Mouse (Mus musculus): ENCODE measurements around the gene Gm49394. TPM values are rescaled to one million over a fixed set of nuclear protein-coding genes. Genes with fewer than 3 reads are reported as not detected.

The Gm49394 gene
- total RNA-seq, 2 experiments from 2014 or later: not detected

DNA sequence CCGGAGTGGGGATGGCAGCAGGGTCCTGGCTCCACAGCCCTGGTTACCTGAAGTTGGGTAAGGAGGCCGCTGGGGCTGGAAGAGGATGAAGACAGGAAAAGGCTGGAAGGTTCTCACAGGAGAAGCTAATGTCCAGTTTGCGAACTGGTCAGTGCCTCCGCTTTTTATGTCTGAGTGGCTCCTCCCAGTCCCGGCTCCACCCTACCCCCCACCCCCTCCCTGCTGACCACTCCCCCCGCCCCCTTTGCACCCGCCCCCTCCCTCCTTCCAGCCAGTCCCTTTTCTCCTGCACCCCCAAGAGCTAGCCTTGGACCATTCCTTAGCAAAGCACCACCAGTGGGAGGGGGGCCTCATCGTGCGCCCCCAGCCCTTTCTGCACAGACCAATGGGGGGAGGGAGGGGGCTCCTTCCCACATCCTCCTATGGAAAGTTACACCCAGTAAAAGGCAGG, 12.4 kb downstream of the Gm49394 start:
- Histone ChIP-seq H3K4me3 (peak overlapping the region; percentile 72), H3K27ac (0 out of 2 replicates have a peak overlapping the region, but pooled peaks have one; percentile 6)
- TF ChIP-seq CTCF (IDR thresholded peaks at IDR 0.05): no peak
- no peak for DNase-seq
- intact Hi-C loops (cut with DNase I): no loop called here

GRCm38 (mm10) chr7:142656055-142656454, 13.7 kb downstream of the Gm49394 start:
- TF ChIP-seq CTCF (IDR thresholded peaks at IDR 0.05): no peak
- Histone ChIP-seq H3K27ac (no peak overlapping the region), H3K4me3 (no peak overlapping the region)
- intact Hi-C loops (cut with DNase I): no loop called here
- DNase-seq: peak; percentile 25

DNA sequence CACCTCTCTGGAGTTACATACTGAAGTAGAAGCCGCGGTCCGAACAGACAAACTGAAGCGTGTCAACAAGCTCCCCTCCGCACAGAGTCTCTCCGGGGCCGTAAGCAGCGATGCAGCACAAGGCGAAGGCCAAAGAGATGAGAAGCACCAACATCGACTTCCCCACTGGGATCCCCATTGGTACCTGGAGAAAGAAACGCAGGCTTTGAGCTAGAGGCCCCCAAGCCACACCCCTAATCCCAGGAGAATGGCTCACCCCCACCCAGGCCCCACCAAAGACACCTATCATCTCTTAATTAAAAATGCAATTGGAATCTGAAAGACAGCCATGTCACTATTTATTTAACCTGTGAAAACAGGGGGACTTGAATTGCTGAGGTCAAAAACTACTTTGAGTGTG, 14.1 kb downstream of the Gm49394 start:
- no peak for DNase-seq
- Histone ChIP-seq H3K27ac (no peak overlapping the region), H3K4me3 (no peak overlapping the region)
- intact Hi-C loops (cut with DNase I): no loop called here
- no peak for TF ChIP-seq CTCF (IDR thresholded peaks at IDR 0.05)

DNA sequence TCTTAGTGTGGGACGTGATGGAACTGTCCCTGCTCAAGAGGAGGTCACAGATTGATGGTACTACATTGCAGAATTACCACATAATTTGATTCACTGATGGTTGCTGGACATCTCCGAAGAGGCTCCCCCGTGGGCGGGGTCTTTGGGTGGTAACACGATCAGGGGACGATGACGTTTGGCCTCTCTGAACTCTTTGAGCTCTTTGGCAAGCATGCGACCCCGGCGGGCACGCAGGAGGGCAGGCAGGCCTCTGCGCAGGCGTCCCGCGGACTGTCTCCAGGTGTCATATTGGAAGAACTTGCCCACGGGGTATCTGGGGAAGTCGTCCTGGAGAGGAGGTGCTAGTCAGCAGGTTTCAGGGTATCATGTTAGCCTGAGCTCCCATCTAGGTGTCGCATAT, 16.0 kb downstream of the Gm49394 start:
- TF ChIP-seq CTCF (IDR thresholded peaks at IDR 0.05): no peak

GRCm38 (mm10) chr7:142646676-142647075, 23.1 kb downstream of the Gm49394 start:
- intact Hi-C loops (cut with DNase I): no loop called here
- H3K4me3 ChIP-seq: no peak overlapping the region

More for the DNA sequence above, 16.0 kb downstream of the Gm49394 start:
- no peak for DNase-seq
- Histone ChIP-seq H3K4me3 (no peak overlapping the region), H3K27ac (no peak overlapping the region)
- intact Hi-C loops (cut with DNase I): no loop called here

GRCm38 (mm10) chr7:142645045-142645444, 24.7 kb downstream of the Gm49394 start:
- no peak for TF ChIP-seq CTCF (IDR thresholded peaks at IDR 0.05)
- H3K27ac ChIP-seq: no peak overlapping the region
- no peak for DNase-seq
- H3K4me3 ChIP-seq: no peak overlapping the region
- intact Hi-C loops (cut with DNase I): no loop called here

More at GRCm38 (mm10) chr7:142646676-142647075, 23.1 kb downstream of the Gm49394 start:
- TF ChIP-seq CTCF (IDR thresholded peaks at IDR 0.05): no peak
- no peak overlapping the region for H3K27ac ChIP-seq
- DNase-seq: no peak

GRCm38 (mm10) chr7:142636178-142636577, 33.6 kb downstream of the Gm49394 start:
- no peak for TF ChIP-seq CTCF (IDR thresholded peaks at IDR 0.05)
- no peak overlapping the region for H3K4me3 ChIP-seq
- H3K27ac ChIP-seq: no peak overlapping the region
- intact Hi-C loops (cut with DNase I): no loop called here
- DNase-seq: no peak

DNA sequence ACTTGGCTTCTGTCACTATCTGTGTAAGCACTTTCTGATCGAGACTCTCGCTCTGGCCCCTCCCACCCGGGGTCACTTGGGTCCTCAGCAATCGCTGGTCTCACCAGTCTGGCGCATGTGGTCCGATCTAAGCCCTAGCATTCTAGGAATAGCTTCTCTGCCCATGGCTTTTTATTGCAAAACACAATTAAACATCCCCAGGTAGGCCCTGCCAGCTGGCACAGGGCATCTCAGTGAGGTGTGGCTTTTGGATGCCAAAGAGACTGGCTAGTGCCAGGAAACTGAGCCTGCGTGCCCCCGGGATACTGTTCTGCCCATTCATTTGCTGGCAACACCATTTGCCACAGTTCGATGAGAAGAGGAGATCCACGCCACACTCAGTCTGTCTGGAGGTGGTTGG, 39.1 kb downstream of the Gm49394 start:
- Histone ChIP-seq H3K27ac (no peak overlapping the region), H3K4me3 (no peak overlapping the region)
- intact Hi-C loops (cut with DNase I): no loop called here
- DNase-seq: no peak
- TF ChIP-seq CTCF (IDR thresholded peaks at IDR 0.05): no peak

- TF ChIP-seq CTCF (IDR thresholded peaks at IDR 0.05): no peak
- intact Hi-C loops (cut with DNase I): loop anchor here (5.0 kb wide), 1 partner anchor 32 kb away; no protein-coding TSS in a partner anchor
- Histone ChIP-seq H3K27ac (peak overlapping the region; percentile 77), H3K4me3 (no peak overlapping the region)
- peak; percentile 86 for DNase-seq
Measured at GRCm38 (mm10) chr7:142629806-142630205, 39.9 kb downstream of the Gm49394 start.

DNA sequence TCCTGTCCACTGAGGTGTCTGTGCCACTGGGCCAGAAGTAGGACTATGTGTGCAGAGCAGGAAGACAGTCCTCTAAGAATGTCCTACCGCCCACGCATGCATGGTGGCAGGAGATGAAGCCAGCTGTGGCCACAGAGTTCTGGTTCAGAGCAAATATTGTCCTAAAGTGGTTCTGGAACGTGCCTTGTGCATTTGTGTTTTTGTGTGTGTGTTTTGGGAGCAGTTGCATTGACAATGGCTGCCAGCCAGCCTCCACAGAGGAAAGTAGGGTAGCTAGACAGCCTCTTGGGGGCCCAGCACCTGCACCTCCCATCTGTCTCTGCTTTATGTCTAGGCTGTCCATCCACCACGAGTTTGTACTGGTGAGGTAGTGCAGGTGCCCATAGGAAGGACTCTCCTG, 47.6 kb downstream of the Gm49394 start:
- H3K27ac ChIP-seq: no peak overlapping the region
- DNase-seq: no peak
- no peak for TF ChIP-seq CTCF (IDR thresholded peaks at IDR 0.05)
- H3K4me3 ChIP-seq: no peak overlapping the region
- intact Hi-C loops (cut with DNase I): no loop called here

DNA sequence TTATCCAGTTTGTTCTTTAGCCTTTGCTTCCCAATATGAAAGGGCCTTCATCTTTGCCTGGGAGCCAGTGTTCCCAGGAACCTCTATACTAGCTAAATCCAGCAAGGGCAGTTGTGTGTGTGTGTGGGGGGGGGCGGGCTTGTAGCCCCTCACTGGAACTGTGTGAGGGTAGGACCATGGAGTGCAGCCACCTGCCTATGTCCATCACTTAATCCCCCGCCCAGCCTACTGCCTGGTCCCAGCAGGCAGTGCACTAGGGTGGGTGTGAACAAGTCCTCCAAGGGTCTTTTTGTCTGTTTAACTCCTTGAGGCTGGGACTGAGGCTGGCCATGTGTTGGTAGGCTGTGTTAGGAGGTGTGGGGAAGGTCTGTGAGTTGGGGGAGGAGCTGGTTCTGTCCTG, 56.7 kb downstream of the Gm49394 start:
- intact Hi-C loops (cut with DNase I): loop anchor here (5.0 kb wide), 1 partner anchor 104 kb away; no protein-coding TSS in a partner anchor

GRCm38 (mm10) chr7:142610627-142611406, 58.9 kb downstream of the Gm49394 start:
- peak; percentile 70 for DNase-seq
- intact Hi-C loops (cut with DNase I): loop anchor here (1.0 to 5.0 kb wide), 2 partner anchors 61 to 106 kb away; no protein-coding TSS in a partner anchor
- H3K4me3 ChIP-seq: no peak overlapping the region
- peak; percentile 83 for TF ChIP-seq CTCF (IDR thresholded peaks at IDR 0.05)
- H3K27ac ChIP-seq: no peak overlapping the region

More for the DNA sequence above, 56.7 kb downstream of the Gm49394 start:
- Histone ChIP-seq H3K4me3 (no peak overlapping the region), H3K27ac (no peak overlapping the region)
- no peak for TF ChIP-seq CTCF (IDR thresholded peaks at IDR 0.05)
- DNase-seq: no peak

DNA sequence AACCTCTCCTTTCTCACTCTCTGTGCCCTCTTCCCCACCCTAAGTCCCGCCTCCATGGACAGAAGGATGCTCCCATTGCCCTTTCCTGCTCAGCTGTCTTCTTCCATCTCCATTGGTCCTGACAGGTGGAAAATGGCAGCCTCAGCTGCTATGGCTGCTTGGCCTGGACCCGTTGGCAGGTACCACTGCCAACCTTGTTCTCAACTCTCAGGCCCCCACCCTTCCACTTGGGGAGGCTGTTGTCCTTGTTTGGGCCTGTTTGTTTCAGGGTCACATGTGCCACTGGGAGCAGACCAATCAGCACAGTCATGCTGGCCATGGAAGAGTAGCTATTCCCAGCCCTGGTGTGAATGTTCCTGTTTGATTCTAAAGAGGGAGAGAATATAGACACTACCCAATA, 68.8 kb downstream of the Gm49394 start:
- intact Hi-C loops (cut with DNase I): no loop called here
- Histone ChIP-seq H3K4me3 (no peak overlapping the region; the same call in 1 of the 2 replicates), H3K27ac (peak overlapping the region; percentile 96)
- peak; percentile 90 for DNase-seq
- no peak for TF ChIP-seq CTCF (IDR thresholded peaks at IDR 0.05)

Small RNAs within 50 kb of the gene (microRNA-seq; reads per million reads assigned to microRNA genes)
- gene Mir483: 160 reads per million, percentile 51 among the genes with 10 or more reads in this experiment

Other genes starting within 250 kb of the Gm49394 start
- not detected for gene Syt8, start 235.1 kb downstream of the Gm49394 start, total RNA-seq (2021)
- gene Tnni2, start 228.1 kb downstream of the Gm49394 start, total RNA-seq (2021): over 10,000 TPM; 15,929 to 19,962 TPM
- gene Lsp1, start 209.1 kb downstream of the Gm49394 start, total RNA-seq (2021): 10 to 100 TPM; 25.8 to 47.3 TPM
- over 10,000 TPM; 28,899 to 38,022 TPM for gene Tnnt3, start 171.1 kb downstream of the Gm49394 start, total RNA-seq (2021)
- 1 to 10 TPM in 1 of 2 experiments, under 1 TPM in 1; 0.89 to 1.4 TPM for gene Mrpl23, start 137.3 kb downstream of the Gm49394 start, total RNA-seq (2021)
- 10 to 100 TPM; 26.1 to 32.7 TPM for gene Igf2, start 3.1 kb downstream of the Gm49394 start, total RNA-seq (2021)
- gene Ins2, start 73.4 kb upstream of the Gm49394 start, total RNA-seq (2021): not detected

All from gastrocnemius, adult 2 months (tissue).